Mouse (Mus musculus) kidney, embryonic 16.5 days (tissue): ENCODE measurements around the gene Acot8. TPM values are rescaled to one million over a fixed set of nuclear protein-coding genes. Genes with fewer than 3 reads are reported as not detected.
"Not testable (repeated sequence)": the region's sequence is repeated elsewhere in the genome, so short reads cannot be mapped to it uniquely, and the experiment has no call there.

ENCODE experiments used
- ATAC-seq: fragments of 200-750 bp; cut with Nextera tagmentation; 2 replicates; pipeline ENCODE4 v1.8.0; 2017; ENCODE audit warnings: moderate TSS enrichment; ENCODE audit not compliant: low FRiP score, low TSS enrichment
- H3K27ac ChIP-seq: fragments of 300-500 bp; sonication (generic); 2 replicates; pipeline ENCODE4 v1.5.1; 2014; ENCODE audit warnings: low read length
- H3K27me3 ChIP-seq: fragments of 300-500 bp; sonication (generic); 2 replicates; pipeline ENCODE4 v1.6.1; 2014; ENCODE audit warnings: low read length, control low read depth, mixed read lengths; ENCODE audit not compliant: insufficient read depth
- H3K36me3 ChIP-seq: fragments of 300-500 bp; sonication (generic); 2 replicates; pipeline ENCODE4 v1.6.1; 2014; ENCODE audit warnings: low read length, control low read depth, mixed read lengths; ENCODE audit not compliant: insufficient read depth
- H3K4me1 ChIP-seq: fragments of 300-500 bp; sonication (generic); 2 replicates; pipeline ENCODE4 v1.6.1; 2014; ENCODE audit warnings: low read length, control low read depth, mixed read lengths; ENCODE audit not compliant: insufficient read depth
- H3K4me2 ChIP-seq: fragments of 300-500 bp; sonication (generic); replicated peaks from 2 replicates; pipeline ENCODE4 v1.6.1; 2014; ENCODE audit warnings: low read depth, low read length
- H3K4me3 ChIP-seq: fragments of 300-500 bp; sonication (generic); 2 replicates; pipeline ENCODE4 v1.5.1; 2014; ENCODE audit warnings: mild to moderate bottlenecking, low read length
- H3K9ac ChIP-seq: fragments of 300-500 bp; sonication (generic); replicated peaks from 2 replicates; pipeline ENCODE4 v1.6.1; 2014; ENCODE audit warnings: low read length
- H3K9me3 ChIP-seq: fragments of 300-500 bp; sonication (generic); 2 replicates; pipeline ENCODE4 v1.6.1; 2016; ENCODE audit warnings: low read length, control low read depth
- WGBS: fragments of 180-500 bp; shearing (Covaris S2); extraction: QIAGEN DNeasy Blood & Tissue Kit; methylation state at CpG from one replicate; pipeline ENCODE4 v1.1.7; 2014; 5-methylcytosine and 5-hydroxymethylcytosine counted together
- polyA plus RNA-seq: library from polyadenylated mRNA; unstranded; fragments of >200 nt; fragmentation: Nextera tagmentation; extraction: Ambion mirVana; gene quantifications from 2 replicates; pipeline ENCODE4 v1.2.1, GENCODE M21; 2015

Acot8 gene
- polyA plus RNA-seq, 1 experiment from 2014 or later: 30.8 TPM

GRCm38 (mm10) chr2:164815821-164816220, 11.1 kb upstream of the Acot8 start:
- no peak for ATAC-seq
- Histone ChIP-seq H3K36me3 (no peaks in the 10 kb centered on the region; the same call in 1 of the 2 replicates), H3K9me3 (no peaks in the 10 kb centered on the region), H3K4me3 (no peak overlapping the region), H3K27me3 (no peaks in the 10 kb centered on the region), H3K27ac (no peak overlapping the region), H3K9ac (no peak overlapping the region), H3K4me1 (peaks cover 9% of the 10 kb centered on the region; the same call in 1 of the 2 replicates), H3K4me2 (no peak overlapping the region)
- 94% methylated on average over 8 of the region's 8 CpGs for WGBS

GRCm38 (mm10) chr2:164815348-164815747, 10.7 kb upstream of the Acot8 start:
- WGBS: 90% methylated on average over 5 of the region's 5 CpGs
- H3K4me3 ChIP-seq: no peak overlapping the region

GRCm38 (mm10) chr2:164813557-164813956, 8.9 kb upstream of the Acot8 start:
- Histone ChIP-seq H3K9me3 (no peaks in the 10 kb centered on the region), H3K9ac (no peak overlapping the region), H3K27ac (no peak overlapping the region), H3K27me3 (no peaks in the 10 kb centered on the region), H3K4me1 (peaks cover 9% of the 10 kb centered on the region; the same call in 1 of the 2 replicates), H3K36me3 (no peaks in the 10 kb centered on the region), H3K4me3 (no peak overlapping the region), H3K4me2 (no peak overlapping the region)
- 53% methylated on average over 2 of the region's 2 CpGs for WGBS
- ATAC-seq: no peak

More at GRCm38 (mm10) chr2:164815348-164815747, 10.7 kb upstream of the Acot8 start:
- Histone ChIP-seq H3K9ac (no peak overlapping the region), H3K9me3 (no peaks in the 10 kb centered on the region), H3K4me2 (no peak overlapping the region), H3K4me1 (peaks cover 9% of the 10 kb centered on the region; the same call in 1 of the 2 replicates), H3K27ac (no peak overlapping the region), H3K36me3 (no peaks in the 10 kb centered on the region), H3K27me3 (no peaks in the 10 kb centered on the region)
- ATAC-seq: no peak

- Histone ChIP-seq H3K4me3 (no peak overlapping the region), H3K4me2 (no peak overlapping the region), H3K36me3 (0 out of 2 replicates have a peak, but pooled peaks cover 3% of the 10 kb centered on the region), H3K27me3 (no peaks in the 10 kb centered on the region), H3K9me3 (no peaks in the 10 kb centered on the region), H3K27ac (no peak overlapping the region), H3K9ac (no peak overlapping the region), H3K4me1 (peaks cover 24% of the 10 kb centered on the region)
- ATAC-seq: no peak
- 76% methylated on average over 7 of the region's 7 CpGs for WGBS
Observed at GRCm38 (mm10) chr2:164806614-164807013, 1.9 kb upstream of the Acot8 start.

GRCm38 (mm10) chr2:164805332-164805718, 643 bp upstream of the Acot8 start:
- 1% methylated on average over 21 of the region's 21 CpGs for WGBS
- Histone ChIP-seq H3K4me3 (peak overlapping the region; percentile 63), H3K4me2 (peak overlapping the region; percentile 86), H3K4me1 (peaks cover 24% of the 10 kb centered on the region), H3K9me3 (no peaks in the 10 kb centered on the region), H3K27ac (peak overlapping the region; percentile 84), H3K36me3 (peaks cover 9% of the 10 kb centered on the region), H3K9ac (peak overlapping the region; percentile 74), H3K27me3 (no peaks in the 10 kb centered on the region)
- peak; percentile 55 for ATAC-seq

- H3K9me3 ChIP-seq: no peaks in the 10 kb centered on the region
- H3K9ac ChIP-seq: peak overlapping the region; percentile 84
- ATAC-seq: no peak
- no peak overlapping the region; the same call in 1 of the 2 replicates for H3K27ac ChIP-seq
- H3K4me3 ChIP-seq: peak overlapping the region; percentile 63
- H3K36me3 ChIP-seq: peaks cover 19% of the 10 kb centered on the region
- H3K4me2 ChIP-seq: peak overlapping the region; percentile 65
- H3K27me3 ChIP-seq: no peaks in the 10 kb centered on the region
- 59% methylated on average over 1 of the region's 1 CpGs for WGBS
- H3K4me1 ChIP-seq: peaks cover 24% of the 10 kb centered on the region
Observed at GRCm38 (mm10) chr2:164803921-164804313, 765 bp downstream of the Acot8 start.

- H3K9ac ChIP-seq: peak overlapping the region; percentile 84
- peak overlapping the region; percentile 63 for H3K4me3 ChIP-seq
- peak overlapping the region; percentile 65 for H3K4me2 ChIP-seq
- peaks cover 23% of the 10 kb centered on the region for H3K36me3 ChIP-seq
- no peak for ATAC-seq
- no peaks in the 10 kb centered on the region for H3K27me3 ChIP-seq
- H3K9me3 ChIP-seq: no peaks in the 10 kb centered on the region
- H3K27ac ChIP-seq: no peak overlapping the region
- H3K4me1 ChIP-seq: peaks cover 24% of the 10 kb centered on the region
- WGBS: 84% methylated on average over 16 of the region's 16 CpGs
Observed at GRCm38 (mm10) chr2:164803201-164803920, 1.3 kb downstream of the Acot8 start.

GRCm38 (mm10) chr2:164800252-164801004, 4.3 kb downstream of the Acot8 start:
- H3K36me3 ChIP-seq: peaks cover 36% of the 10 kb centered on the region
- peaks cover 14% of the 10 kb centered on the region for H3K4me1 ChIP-seq
- no peak overlapping the region for H3K4me3 ChIP-seq
- H3K9ac ChIP-seq: no peak overlapping the region
- no peaks in the 10 kb centered on the region for H3K27me3 ChIP-seq
- ATAC-seq: no peak
- H3K4me2 ChIP-seq: no peak overlapping the region
- H3K27ac ChIP-seq: no peak overlapping the region
- no peaks in the 10 kb centered on the region for H3K9me3 ChIP-seq
- WGBS: 82% methylated on average over 13 of the region's 13 CpGs

- 79% methylated on average over 6 of the region's 6 CpGs for WGBS
- H3K36me3 ChIP-seq: peaks cover 46% of the 10 kb centered on the region
- not testable (repeated sequence) for H3K4me1 ChIP-seq, H3K27me3 ChIP-seq, H3K9me3 ChIP-seq, ATAC-seq, H3K4me2 ChIP-seq, H3K9ac ChIP-seq, H3K4me3 ChIP-seq, H3K27ac ChIP-seq
Observed at GRCm38 (mm10) chr2:164798554-164798953, 6.1 kb downstream of the Acot8 start.

GRCm38 (mm10) chr2:164795868-164796267, 8.8 kb downstream of the Acot8 start:
- H3K27ac ChIP-seq: no peak overlapping the region
- no peak overlapping the region for H3K4me3 ChIP-seq
- H3K36me3 ChIP-seq: peaks cover 61% of the 10 kb centered on the region
- H3K27me3 ChIP-seq: no peaks in the 10 kb centered on the region
- H3K4me2 ChIP-seq: no peak overlapping the region
- 82% methylated on average over 4 of the region's 4 CpGs for WGBS
- H3K4me1 ChIP-seq: no peaks in the 10 kb centered on the region
- no peak for ATAC-seq
- no peaks in the 10 kb centered on the region for H3K9me3 ChIP-seq
- H3K9ac ChIP-seq: no peak overlapping the region
